Mouse (Mus musculus): ENCODE data around the gene Chpf2.

DNA sequence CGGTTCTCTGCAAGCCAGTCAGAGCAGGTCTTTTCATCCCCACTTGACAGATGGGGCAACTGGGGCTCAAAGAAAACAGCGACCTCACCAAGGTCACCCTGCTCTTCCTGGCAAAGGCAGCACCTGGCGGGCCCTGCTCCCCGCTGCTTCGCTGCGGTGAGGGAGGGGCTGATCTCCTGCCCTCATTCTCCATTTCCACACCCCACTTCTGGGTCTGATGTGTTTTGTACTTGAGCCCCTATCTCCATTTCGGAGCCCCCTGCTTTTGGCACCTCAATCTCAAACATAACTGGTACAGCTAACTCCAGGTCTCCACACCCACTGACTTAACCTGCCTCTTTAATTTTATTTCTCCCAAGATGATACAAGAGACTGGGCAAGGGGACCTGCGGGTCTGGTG lies 12.6 kb downstream of the Chpf2 start:
- TF ChIP-seq GATA1 (IDR thresholded peaks at IDR 0.05; ENCODE audit: borderline replicate concordance, low read length) (no peak), CTCF (IDR thresholded peaks at IDR 0.05; ENCODE audit: low read depth, low read length) (no peak), TAL1 (conservative IDR thresholded peaks at IDR 0.05; ENCODE audit: low read depth, low read length) (no peak)

Data from G1E (cell line).